Mouse (Mus musculus) urinary bladder, postnatal 0 days (tissue): ENCODE results near the gene Ifna7. TPM values are rescaled to one million over a fixed set of nuclear protein-coding genes. Genes with fewer than 3 reads are reported as not detected.

Source experiments
- polyA plus RNA-seq: library from polyadenylated mRNA; unstranded; fragments of >200 nt; fragmentation: Nextera tagmentation; extraction: Ambion mirVana; gene quantifications from 2 replicates; pipeline ENCODE4 v1.2.1, GENCODE M21; 2015

The Ifna7 gene
- polyA plus RNA-seq, 1 experiment from 2014 or later: not detected

Other genes with a start within 250 kb of the Ifna7 start
- not detected in 2 replicates for gene Ifna14, start 244.4 kb upstream of the Ifna7 start, polyA plus RNA-seq
- gene Ifna9, start 223.8 kb upstream of the Ifna7 start, polyA plus RNA-seq: not detected in 2 replicates
- not detected in 2 replicates for gene Ifna12, start 212.9 kb upstream of the Ifna7 start, polyA plus RNA-seq
- not detected in 2 replicates for gene C87499, start 181.8 kb upstream of the Ifna7 start, polyA plus RNA-seq
- gene Ifna13, start 171.8 kb upstream of the Ifna7 start, polyA plus RNA-seq: not detected in 2 replicates
- not detected in 2 replicates for gene Ifna16, start 139.3 kb upstream of the Ifna7 start, polyA plus RNA-seq
- gene Ifna2, start 132.3 kb upstream of the Ifna7 start, polyA plus RNA-seq: not detected in 2 replicates
- gene Ifnab, start 124.9 kb upstream of the Ifna7 start, polyA plus RNA-seq: not detected in 2 replicates
- 0.34 and 0.37 TPM in 2 replicates for gene Gm26566, start 94.4 kb upstream of the Ifna7 start, polyA plus RNA-seq
- 47.0 and 61.7 TPM in 2 replicates for gene Klhl9, start 93.8 kb upstream of the Ifna7 start, polyA plus RNA-seq
- gene Gm13271, start 61.4 kb upstream of the Ifna7 start, polyA plus RNA-seq: not detected in 2 replicates
- gene Gm13283, start 56.1 kb upstream of the Ifna7 start, polyA plus RNA-seq: 0.28 and 0.35 TPM in 2 replicates
- not detected in 2 replicates for gene Gm13290, start 42.4 kb upstream of the Ifna7 start, polyA plus RNA-seq
- not detected in 2 replicates for gene Gm13289, start 39.3 kb upstream of the Ifna7 start, polyA plus RNA-seq
- gene Gm13272, start 36.4 kb upstream of the Ifna7 start, polyA plus RNA-seq: not detected in 2 replicates
- gene Ifnz, start 34.1 kb upstream of the Ifna7 start, polyA plus RNA-seq: 0.17 and 0.28 TPM in 2 replicates
- gene Gm13276, start 30.5 kb upstream of the Ifna7 start, polyA plus RNA-seq: not detected in 2 replicates
- not detected in 2 replicates for gene Gm13277, start 27.6 kb upstream of the Ifna7 start, polyA plus RNA-seq
- gene Gm13278, start 24.7 kb upstream of the Ifna7 start, polyA plus RNA-seq: not detected in 2 replicates
- gene Gm13275, start 21.7 kb upstream of the Ifna7 start, polyA plus RNA-seq: not detected in 2 replicates
- gene Gm13279, start 18.8 kb upstream of the Ifna7 start, polyA plus RNA-seq: not detected in 2 replicates
- 1.6 and 1.7 TPM in 2 replicates for gene Gm13285, start 16.6 kb upstream of the Ifna7 start, polyA plus RNA-seq
- gene Gm13287, start 13.0 kb upstream of the Ifna7 start, polyA plus RNA-seq: not detected in 2 replicates
- gene Gm13288, start 10.7 kb upstream of the Ifna7 start, polyA plus RNA-seq: 0.21 TPM in 1 of 2 replicates, not detected in the other
- not detected in 2 replicates for gene Ifna11, start 3.7 kb downstream of the Ifna7 start, polyA plus RNA-seq
- not detected in 2 replicates for gene Ifna6, start 11.2 kb downstream of the Ifna7 start, polyA plus RNA-seq
- not detected in 2 replicates for gene Ifna5, start 19.3 kb downstream of the Ifna7 start, polyA plus RNA-seq
- gene Ifna4, start 25.6 kb downstream of the Ifna7 start, polyA plus RNA-seq: not detected in 2 replicates
- not detected in 2 replicates for gene Ifna1, start 33.9 kb downstream of the Ifna7 start, polyA plus RNA-seq
- not detected in 2 replicates for gene Ifne, start 64.0 kb downstream of the Ifna7 start, polyA plus RNA-seq